Mouse (Mus musculus) limb, embryonic 15.5 days (tissue): ENCODE measurements around the gene Fam71e1. TPM values are rescaled to one million over a fixed set of nuclear protein-coding genes. Genes with fewer than 3 reads are reported as not detected.

Experiments
- ATAC-seq: fragments of 200-750 bp; cut with Nextera tagmentation; 2 replicates; pipeline ENCODE4 v1.8.0; 2017; ENCODE audit warnings: low read depth, moderate TSS enrichment; ENCODE audit not compliant: insufficient number of reproducible peaks, low FRiP score, low TSS enrichment
- H3K27ac ChIP-seq: fragments of 300-500 bp; sonication (generic); 2 replicates; pipeline ENCODE4 v1.5.1; 2015; ENCODE audit warnings: moderate library complexity, mild to moderate bottlenecking, inconsistent platforms
- H3K27me3 ChIP-seq: fragments of 300-500 bp; sonication (generic); 2 replicates; pipeline ENCODE4 v1.6.1; 2015; ENCODE audit warnings: inconsistent platforms
- H3K36me3 ChIP-seq: fragments of 300-500 bp; sonication (generic); 2 replicates; pipeline ENCODE4 v1.6.1; 2015; ENCODE audit warnings: inconsistent platforms
- H3K4me1 ChIP-seq: fragments of 300-500 bp; sonication (generic); 2 replicates; pipeline ENCODE4 v1.6.1; 2015; ENCODE audit warnings: inconsistent platforms
- H3K4me2 ChIP-seq: fragments of 300-500 bp; sonication (generic); 2 replicates; pipeline ENCODE4 v1.6.1; 2015; ENCODE audit warnings: mild to moderate bottlenecking, inconsistent platforms
- H3K4me3 ChIP-seq: fragments of 300-500 bp; sonication (generic); 2 replicates; pipeline ENCODE4 v1.5.1; 2015; ENCODE audit warnings: mild to moderate bottlenecking, inconsistent platforms
- H3K9ac ChIP-seq: fragments of 300-500 bp; sonication (generic); 2 replicates; pipeline ENCODE4 v1.6.1; 2015; ENCODE audit warnings: inconsistent platforms
- H3K9me3 ChIP-seq: fragments of 300-500 bp; sonication (generic); 2 replicates; pipeline ENCODE4 v1.6.1; 2016; ENCODE audit warnings: inconsistent platforms
- WGBS: fragments of 180-500 bp; shearing (Covaris S2); methylation state at CpG from one replicate; pipeline ENCODE4 v1.1.7; 2015; 5-methylcytosine and 5-hydroxymethylcytosine counted together
- polyA plus RNA-seq: library from polyadenylated mRNA; unstranded; fragments of >200 nt; fragmentation: Nextera tagmentation; extraction: Ambion mirVana; gene quantifications from 2 replicates; pipeline ENCODE4 v1.2.1, GENCODE M21; 2015

Gene Fam71e1
- polyA plus RNA-seq, 1 experiment from 2014 or later = 12.8 TPM

- H3K9me3 ChIP-seq = no peaks in the 10 kb centered on the region
- 94% methylated on average over 5 of the region's 5 CpGs for WGBS
These were observed 5.0 kb upstream of the Fam71e1 start for GRCm38 (mm10) chr7:44491391-44491790.

GRCm38 (mm10) chr7:44492166-44492826 is 4.1 kb upstream of the Fam71e1 start:
- no peaks in the 10 kb centered on the region for H3K9me3 ChIP-seq
- 91% methylated on average over 21 of the region's 21 CpGs for WGBS

More at GRCm38 (mm10) chr7:44491391-44491790, 5.0 kb upstream of the Fam71e1 start:
- H3K9ac ChIP-seq = no peak overlapping the region
- no peak overlapping the region for H3K4me2 ChIP-seq
- H3K4me1 ChIP-seq = peaks cover 14% of the 10 kb centered on the region
- H3K27ac ChIP-seq = no peak overlapping the region
- ATAC-seq = no peak
- H3K4me3 ChIP-seq = no peak overlapping the region
- peaks cover 60% of the 10 kb centered on the region for H3K36me3 ChIP-seq
- H3K27me3 ChIP-seq = no peaks in the 10 kb centered on the region

GRCm38 (mm10) chr7:44494681-44495080 is 1.7 kb upstream of the Fam71e1 start:
- no peak overlapping the region for H3K4me2 ChIP-seq
- peaks cover 24% of the 10 kb centered on the region for H3K4me1 ChIP-seq
- no peak overlapping the region for H3K4me3 ChIP-seq
- peaks cover 44% of the 10 kb centered on the region for H3K36me3 ChIP-seq
- H3K9ac ChIP-seq = no peak overlapping the region
- no peak overlapping the region for H3K27ac ChIP-seq
- no peaks in the 10 kb centered on the region for H3K27me3 ChIP-seq
- ATAC-seq = no peak
- WGBS = 89% methylated on average over 12 of the region's 12 CpGs
- H3K9me3 ChIP-seq = no peaks in the 10 kb centered on the region

More at GRCm38 (mm10) chr7:44492166-44492826, 4.1 kb upstream of the Fam71e1 start:
- no peaks in the 10 kb centered on the region for H3K27me3 ChIP-seq
- H3K4me1 ChIP-seq = peaks cover 21% of the 10 kb centered on the region
- H3K9ac ChIP-seq = no peak overlapping the region
- H3K36me3 ChIP-seq = peaks cover 57% of the 10 kb centered on the region
- H3K4me2 ChIP-seq = no peak overlapping the region
- H3K27ac ChIP-seq = no peak overlapping the region
- no peak overlapping the region for H3K4me3 ChIP-seq
- no peak for ATAC-seq

GRCm38 (mm10) chr7:44495086-44495485 is 1.3 kb upstream of the Fam71e1 start:
- peaks cover 40% of the 10 kb centered on the region for H3K36me3 ChIP-seq
- H3K4me2 ChIP-seq = peak overlapping the region; percentile 82; the same call in 1 of the 2 replicates
- peaks cover 24% of the 10 kb centered on the region for H3K4me1 ChIP-seq
- no peak for ATAC-seq
- H3K4me3 ChIP-seq = no peak overlapping the region
- WGBS = 85% methylated on average over 7 of the region's 7 CpGs
- no peak overlapping the region for H3K9ac ChIP-seq
- H3K27me3 ChIP-seq = no peaks in the 10 kb centered on the region
- H3K27ac ChIP-seq = no peak overlapping the region
- no peaks in the 10 kb centered on the region for H3K9me3 ChIP-seq

DNA sequence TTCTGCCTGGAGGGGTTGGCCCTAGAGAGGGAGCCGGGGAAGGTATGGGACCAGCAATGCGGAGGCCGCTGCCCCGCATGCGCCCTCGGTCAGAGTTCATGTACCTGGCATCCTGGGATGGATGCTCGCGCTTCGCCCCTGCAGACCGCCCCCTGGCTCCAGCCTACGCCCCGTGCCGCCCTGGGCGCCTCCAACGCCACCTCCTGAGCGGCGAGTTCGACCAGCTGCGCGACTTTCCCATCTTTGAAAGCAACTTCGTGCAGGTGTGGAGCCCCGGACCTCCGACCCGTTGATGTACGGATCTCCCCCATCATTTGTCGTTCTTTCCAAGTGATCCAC is 359 bp downstream of the Fam71e1 start:
- peaks cover 24% of the 10 kb centered on the region for H3K36me3 ChIP-seq
- WGBS = under 1% methylated on average over 26 of the region's 26 CpGs
- peak overlapping the region; percentile 82 for H3K4me2 ChIP-seq
- no peaks in the 10 kb centered on the region for H3K27me3 ChIP-seq
- peak overlapping the region; percentile 58 for H3K4me3 ChIP-seq
- H3K9me3 ChIP-seq = no peaks in the 10 kb centered on the region
- peak overlapping the region; percentile 59 for H3K9ac ChIP-seq
- H3K4me1 ChIP-seq = peaks cover 24% of the 10 kb centered on the region
- peak overlapping the region; percentile 94 for H3K27ac ChIP-seq
- peak; percentile 35 for ATAC-seq

GRCm38 (mm10) chr7:44497361-44498055 is 1.1 kb downstream of the Fam71e1 start:
- peak overlapping the region; percentile 82 for H3K4me2 ChIP-seq
- H3K27ac ChIP-seq = no peak overlapping the region; the same call in 1 of the 2 replicates
- H3K9ac ChIP-seq = no peak overlapping the region
- H3K36me3 ChIP-seq = peaks cover 16% of the 10 kb centered on the region
- no peaks in the 10 kb centered on the region for H3K27me3 ChIP-seq
- 83% methylated on average over 10 of the region's 10 CpGs for WGBS
- peak overlapping the region; percentile 58 for H3K4me3 ChIP-seq
- H3K9me3 ChIP-seq = no peaks in the 10 kb centered on the region
- peaks cover 24% of the 10 kb centered on the region for H3K4me1 ChIP-seq
- ATAC-seq = no peak

GRCm38 (mm10) chr7:44498922-44499321 is 2.5 kb downstream of the Fam71e1 start:
- peaks cover 24% of the 10 kb centered on the region for H3K4me1 ChIP-seq
- no peaks in the 10 kb centered on the region for H3K9me3 ChIP-seq
- H3K4me2 ChIP-seq = no peak overlapping the region
- H3K9ac ChIP-seq = no peak overlapping the region
- H3K27ac ChIP-seq = no peak overlapping the region
- no peaks in the 10 kb centered on the region for H3K27me3 ChIP-seq
- 64% methylated on average over 1 of the region's 1 CpGs for WGBS
- no peak overlapping the region for H3K4me3 ChIP-seq
- H3K36me3 ChIP-seq = peaks cover 4% of the 10 kb centered on the region; the same call in 1 of the 2 replicates
- ATAC-seq = no peak

GRCm38 (mm10) chr7:44500046-44500445 is 3.7 kb downstream of the Fam71e1 start:
- Histone ChIP-seq H3K9me3 (no peaks in the 10 kb centered on the region), H3K27me3 (no peaks in the 10 kb centered on the region), H3K4me2 (no peak overlapping the region), H3K27ac (no peak overlapping the region), H3K9ac (no peak overlapping the region), H3K36me3 (no peaks in the 10 kb centered on the region), H3K4me3 (no peak overlapping the region), H3K4me1 (peaks cover 18% of the 10 kb centered on the region)
- WGBS = 56% methylated on average over 20 of the region's 20 CpGs
- ATAC-seq = no peak

DNA sequence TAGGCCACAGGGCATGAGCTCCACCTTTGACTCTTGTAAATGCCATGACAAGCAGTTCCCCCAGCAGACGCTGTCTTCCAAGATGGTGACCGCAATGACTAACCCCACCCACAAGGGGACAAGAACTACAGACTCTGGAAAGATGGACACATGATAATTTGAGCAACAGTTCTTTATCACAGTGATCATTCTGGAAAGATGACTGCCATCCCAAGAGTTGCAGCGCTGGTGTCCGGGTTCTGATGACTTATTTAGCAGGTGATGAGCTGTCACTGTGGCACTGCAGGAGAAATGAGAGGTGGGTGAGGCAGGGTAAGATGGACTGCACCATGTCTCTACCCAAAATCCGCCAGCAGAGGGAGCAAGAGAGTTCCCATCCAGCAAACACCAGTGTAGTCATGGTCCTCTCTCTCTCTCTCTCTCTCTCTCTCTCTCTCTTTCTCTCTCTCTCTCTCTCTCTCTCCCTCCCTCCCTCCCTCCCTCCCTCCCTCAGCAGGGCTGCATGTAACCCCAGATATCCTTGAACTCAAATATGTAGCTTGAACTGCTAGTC is 5.3 kb downstream of the Fam71e1 start:
- H3K27ac ChIP-seq = no peak overlapping the region
- no peaks in the 10 kb centered on the region for H3K36me3 ChIP-seq
- H3K9ac ChIP-seq = no peak overlapping the region
- 39% methylated on average over 5 of the region's 5 CpGs for WGBS
- no peak for ATAC-seq
- no peaks in the 10 kb centered on the region for H3K9me3 ChIP-seq
- H3K27me3 ChIP-seq = no peaks in the 10 kb centered on the region
- no peak overlapping the region for H3K4me2 ChIP-seq
- no peak overlapping the region for H3K4me3 ChIP-seq
- peaks cover 10% of the 10 kb centered on the region; the same call in 1 of the 2 replicates for H3K4me1 ChIP-seq

GRCm38 (mm10) chr7:44507491-44507890 is 11.1 kb downstream of the Fam71e1 start:
- Histone ChIP-seq H3K4me1 (no peaks in the 10 kb centered on the region), H3K36me3 (no peaks in the 10 kb centered on the region), H3K4me2 (no peak overlapping the region), H3K4me3 (no peak overlapping the region), H3K27me3 (peaks cover 17% of the 10 kb centered on the region), H3K27ac (no peak overlapping the region), H3K9ac (no peak overlapping the region), H3K9me3 (0 out of 2 replicates have a peak, but pooled peaks cover 3% of the 10 kb centered on the region)
- ATAC-seq = no peak

DNA sequence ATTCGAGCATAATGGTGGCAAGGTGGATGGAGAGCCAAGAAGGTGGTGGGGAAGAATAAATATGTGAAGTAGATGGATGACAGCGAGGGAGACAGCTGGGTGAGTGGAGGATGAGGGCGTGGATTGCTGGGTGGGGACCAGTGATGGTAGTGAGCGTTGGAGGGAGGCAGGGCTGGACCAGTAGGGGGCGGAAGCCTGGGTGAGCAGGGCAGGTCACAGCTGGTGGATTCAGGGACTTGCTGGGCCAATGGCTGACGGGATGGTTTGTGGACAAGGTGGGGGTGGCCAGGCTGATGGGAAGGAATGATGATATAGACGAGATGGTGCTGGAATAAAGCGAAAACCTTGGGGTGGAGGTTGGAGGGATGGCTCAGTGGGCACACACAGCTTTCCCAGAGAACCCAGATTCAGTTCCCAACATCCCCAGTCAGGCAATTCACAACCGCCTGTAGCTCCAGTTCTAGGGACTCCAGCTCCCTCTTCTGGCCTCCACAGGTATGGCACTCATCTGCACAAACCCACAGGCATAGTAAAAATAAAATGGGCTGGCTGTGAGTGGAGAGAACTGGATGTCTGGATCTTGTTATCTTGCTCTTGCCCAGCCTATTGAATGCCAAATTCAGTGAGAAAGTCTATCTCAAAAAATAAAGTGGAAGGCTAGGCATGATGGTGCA is 23.0 kb downstream of the Fam71e1 start:
- ATAC-seq = no peak
- Histone ChIP-seq H3K9me3 (no peaks in the 10 kb centered on the region), H3K4me3 (no peak overlapping the region), H3K36me3 (no peaks in the 10 kb centered on the region), H3K4me2 (no peak overlapping the region), H3K4me1 (peaks cover 6% of the 10 kb centered on the region), H3K27ac (no peak overlapping the region), H3K9ac (no peak overlapping the region), H3K27me3 (peaks cover 39% of the 10 kb centered on the region)
- WGBS = 71% methylated on average over 9 of the region's 9 CpGs

- Histone ChIP-seq H3K4me3 (no peak overlapping the region), H3K4me2 (no peak overlapping the region), H3K9me3 (no peaks in the 10 kb centered on the region), H3K27me3 (peaks cover 55% of the 10 kb centered on the region), H3K9ac (no peak overlapping the region), H3K4me1 (peaks cover 15% of the 10 kb centered on the region), H3K36me3 (no peaks in the 10 kb centered on the region), H3K27ac (no peak overlapping the region)
- WGBS = 78% methylated on average over 3 of the region's 3 CpGs
- no peak for ATAC-seq
These were observed 24.6 kb downstream of the Fam71e1 start for GRCm38 (mm10) chr7:44520990-44521389.
